Mouse (Mus musculus): ENCODE results near the gene Cfap298. TPM values are rescaled to one million over a fixed set of nuclear protein-coding genes. Genes with fewer than 3 reads are reported as not detected.

Gene Cfap298
- total RNA-seq, 2 experiments from 2014 or later, result 1.2 to 20.1 TPM

Other genes with a start within 250 kb of the Cfap298 start
- 22.4 and 23.2 TPM in 2 replicates for gene Mis18a, start 207.7 kb downstream of the Cfap298 start, total RNA-seq (2015; ENCODE audit: low replicate concordance)
- 16.2 and 24.7 TPM in 2 replicates for gene Mis18a, start 207.7 kb downstream of the Cfap298 start, total RNA-seq (2017; ENCODE audit: low replicate concordance)
- gene Mrap, start 196.9 kb downstream of the Cfap298 start, total RNA-seq (2015; ENCODE audit: low replicate concordance), result 3.3 TPM in 1 of 2 replicates, not detected in the other
- 2.0 and 5.0 TPM in 2 replicates for gene Mrap, start 196.9 kb downstream of the Cfap298 start, total RNA-seq (2017; ENCODE audit: low replicate concordance)
- gene Urb1, start 124.7 kb downstream of the Cfap298 start, total RNA-seq (2015; ENCODE audit: low replicate concordance), result 1.5 and 2.5 TPM in 2 replicates
- gene Urb1, start 124.7 kb downstream of the Cfap298 start, total RNA-seq (2017; ENCODE audit: low replicate concordance), result 1.8 and 2.5 TPM in 2 replicates
- not detected in 2 replicates for gene Eva1c, start 108.4 kb downstream of the Cfap298 start, total RNA-seq (2015; ENCODE audit: low replicate concordance)
- gene Eva1c, start 108.4 kb downstream of the Cfap298 start, total RNA-seq (2017; ENCODE audit: low replicate concordance), result 0.60 TPM in 1 of 2 replicates, not detected in the other
- 166 and 169 TPM in 2 replicates for gene Synj1, start 76.2 kb upstream of the Cfap298 start, total RNA-seq (2015; ENCODE audit: low replicate concordance)
- gene Synj1, start 76.2 kb upstream of the Cfap298 start, total RNA-seq (2017; ENCODE audit: low replicate concordance), result 142 and 167 TPM in 2 replicates
- gene Paxbp1, start 109.4 kb upstream of the Cfap298 start, total RNA-seq (2015; ENCODE audit: low replicate concordance), result 30.9 and 35.5 TPM in 2 replicates
- 68.0 and 81.5 TPM in 2 replicates for gene Paxbp1, start 109.4 kb upstream of the Cfap298 start, total RNA-seq (2017; ENCODE audit: low replicate concordance)
- not detected in 2 replicates for gene 4932438H23Rik, start 160.0 kb upstream of the Cfap298 start, total RNA-seq (2015; ENCODE audit: low replicate concordance)
- gene 4932438H23Rik, start 160.0 kb upstream of the Cfap298 start, total RNA-seq (2017; ENCODE audit: low replicate concordance), result not detected in 2 replicates

All from erythroblast, adult 5-6 weeks (primary cell).